ENCODE assay signal across 9 mouse cellular contexts in genomic region chr11:44398356-44398755, GRCm38 (mm10). TPM values are rescaled to one million over a fixed set of nuclear protein-coding genes. Genes with fewer than 3 reads are reported as not detected.
A peak's percentile ranks its signal among the peaks of the same experiment; 100 is the strongest.
DNase-seq lines count a peak whose midpoint lies in the region; ATAC-seq lines count a peak whose summit lies in the region.
"Had no signal": no experiment of that assay in that cellular context is flagged by ENCODE, and none has a peak within 500 bp of the region (broad histone marks: within the 10 kb centered on the region; RNA-seq: fewer than 3 reads in every experiment).

No protein-coding gene starts in this region.

- no peak overlapping the region for H3K27ac ChIP-seq in intestine, embryonic 14.5 days (ENCODE audit: low read depth)
- H3K27ac ChIP-seq in intestine, embryonic 16.5 days (ENCODE audit: low read length): no peak overlapping the region
- H3K27ac ChIP-seq in embryonic facial prominence, embryonic 10.5 days (replicated peaks): no peak overlapping the region
- H3K27ac ChIP-seq in limb, embryonic 15.5 days: no peak overlapping the region

- H3K9ac ChIP-seq in intestine, embryonic 14.5 days (ENCODE audit: low read length): no peak overlapping the region
- no peak overlapping the region for H3K9ac ChIP-seq in intestine, embryonic 16.5 days (ENCODE audit: low read depth, low read length)
- H3K9ac ChIP-seq in limb, embryonic 15.5 days: no peak overlapping the region

- 76% methylated on average over 6 of the region's 6 CpGs for WGBS in intestine, embryonic 14.5 days
- 72% methylated on average over 6 of the region's 6 CpGs for WGBS in intestine, embryonic 16.5 days
- WGBS in embryonic facial prominence, embryonic 10.5 days: 72% methylated on average over 6 of the region's 6 CpGs
- WGBS in limb, embryonic 15.5 days: 73% methylated on average over 6 of the region's 6 CpGs

- no peaks in the 10 kb centered on the region for H3K36me3 ChIP-seq in intestine, embryonic 14.5 days (ENCODE audit: control insufficient read depth, insufficient read depth, low read length)
- H3K36me3 ChIP-seq in intestine, embryonic 16.5 days (ENCODE audit: control insufficient read depth, insufficient read depth, low read length): no peaks in the 10 kb centered on the region
- no peaks in the 10 kb centered on the region for H3K36me3 ChIP-seq in embryonic facial prominence, embryonic 10.5 days (replicated peaks)
- H3K36me3 ChIP-seq in limb, embryonic 15.5 days: no peaks in the 10 kb centered on the region

- H3K4me1 ChIP-seq in intestine, embryonic 14.5 days (replicated peaks; ENCODE audit: control insufficient read depth, insufficient read depth, low read length): no peaks in the 10 kb centered on the region
- no peaks in the 10 kb centered on the region for H3K4me1 ChIP-seq in intestine, embryonic 16.5 days (ENCODE audit: control insufficient read depth, insufficient read depth, low read length)
- H3K4me1 ChIP-seq in embryonic facial prominence, embryonic 10.5 days: peaks cover 6% of the 10 kb centered on the region; the same call in 1 of the 2 replicates
- H3K4me1 ChIP-seq in limb, embryonic 15.5 days: peaks cover 6% of the 10 kb centered on the region; the same call in 1 of the 2 replicates

- no peaks in the 10 kb centered on the region for H3K27me3 ChIP-seq in intestine, embryonic 14.5 days (replicated peaks; ENCODE audit: control insufficient read depth, insufficient read depth, low read length)
- no peaks in the 10 kb centered on the region for H3K27me3 ChIP-seq in intestine, embryonic 16.5 days (replicated peaks; ENCODE audit: control insufficient read depth, insufficient read depth, low read length)
- H3K27me3 ChIP-seq in embryonic facial prominence, embryonic 10.5 days (replicated peaks; ENCODE audit: low read depth, poor library complexity, severe bottlenecking): peaks cover 4% of the 10 kb centered on the region; the same call in 1 of the 2 replicates
- 0 out of 2 replicates have a peak, but pooled peaks cover 3% of the 10 kb centered on the region for H3K27me3 ChIP-seq in limb, embryonic 15.5 days

- H3K4me3 ChIP-seq in intestine, embryonic 14.5 days (ENCODE audit: low read depth, low read length): 0 out of 2 replicates have a peak overlapping the region, but pooled peaks have one; percentile 28
- H3K4me3 ChIP-seq in intestine, embryonic 16.5 days (ENCODE audit: low read length): no peak overlapping the region
- peak overlapping the region; percentile 58 for H3K4me3 ChIP-seq in embryonic facial prominence, embryonic 10.5 days
- H3K4me3 ChIP-seq in limb, embryonic 15.5 days: peak overlapping the region; percentile 38; the same call in 1 of the 2 replicates

- peak overlapping the region; percentile 57 for H3K4me2 ChIP-seq in intestine, embryonic 14.5 days (ENCODE audit: low read length)
- H3K4me2 ChIP-seq in intestine, embryonic 16.5 days (ENCODE audit: low read depth, low read length): no peak overlapping the region; the same call in 1 of the 2 replicates
- H3K4me2 ChIP-seq in limb, embryonic 15.5 days: peak overlapping the region; percentile 64; the same call in 1 of the 2 replicates

- ATAC-seq in intestine, embryonic 14.5 days (replicated peaks; ENCODE audit: low FRiP score, low TSS enrichment, low read depth): no peak
- no peak for ATAC-seq in intestine, embryonic 16.5 days
- ATAC-seq in limb, embryonic 15.5 days (ENCODE audit: insufficient number of reproducible peaks, low FRiP score, low TSS enrichment, low read depth): no peak

- no peak for DNase-seq in intestine, embryonic 14.5 days (ENCODE audit: low spot score)
- peak; percentile 8 for DNase-seq in ES-CJ7 (ENCODE audit: low read depth, low spot score)
- no peak for DNase-seq in embryonic facial prominence, embryonic 10.5 days (ENCODE audit: low spot score)
- no peak for DNase-seq in urinary bladder, postnatal 36 days (ENCODE audit: low spot score in 2 of 2)
- no peak for DNase-seq in frontal cortex, postnatal 10 days (ENCODE audit: low spot score in 2 of 2)
- DNase-seq in layer of hippocampus, postnatal 36 days: no peak

- no peaks in the 10 kb centered on the region for H3K9me3 ChIP-seq in intestine, embryonic 14.5 days (ENCODE audit: control insufficient read depth, low read length)
- no peaks in the 10 kb centered on the region for H3K9me3 ChIP-seq in intestine, embryonic 16.5 days (ENCODE audit: control insufficient read depth, low read length)
- H3K9me3 ChIP-seq in embryonic facial prominence, embryonic 10.5 days: no peaks in the 10 kb centered on the region
- no peaks in the 10 kb centered on the region for H3K9me3 ChIP-seq in limb, embryonic 15.5 days

RNA-seq across cellular contexts. Expression of gene Il12b, which starts 1.5 kb away (rescaled TPM):
- not detected in 2 replicates for polyA plus RNA-seq in intestine, embryonic 14.5 days (2014; fragmentation: Nextera tagmentation; extraction: Ambion mirVana)
- polyA plus RNA-seq in intestine, embryonic 16.5 days (2015; fragmentation: Nextera tagmentation; extraction: Ambion mirVana): not detected in 2 replicates
- polyA plus RNA-seq in embryonic facial prominence, embryonic 10.5 days (2016; fragmentation: Nextera tagmentation; extraction: Ambion mirVana): not detected in 2 replicates
- 0.08 and 0.12 TPM in 2 replicates for polyA plus RNA-seq in limb, embryonic 15.5 days (2015; fragmentation: Nextera tagmentation; extraction: Ambion mirVana)
- not detected for total RNA-seq in layer of hippocampus, postnatal 36 days (2021)
- total RNA-seq: adrenal gland, postnatal 36 days had no signal
